Mouse (Mus musculus) heart, adult 2 months (tissue): ENCODE results near the gene Tnfrsf11a. TPM values are rescaled to one million over a fixed set of nuclear protein-coding genes. Genes with fewer than 3 reads are reported as not detected.

Source experiments
- DNase-seq, 2 experiments: peaks; one replicate each; pipeline ENCODE4 v3.0.0; 2021
- H3K27ac ChIP-seq: fragments of 200-600 bp; 2 replicates; pipeline ENCODE4 v1.8.1; 2022
- H3K27me3 ChIP-seq: fragments of 200-500 bp; 2 replicates; pipeline ENCODE4 v1.6.1; 2012; ENCODE audit warnings: mild to moderate bottlenecking, low read length, inconsistent platforms, mixed read lengths; ENCODE audit not compliant: control insufficient read depth, insufficient read depth
- H3K36me3 ChIP-seq: fragments of 200-500 bp; 2 replicates; pipeline ENCODE4 v1.6.1; 2012; ENCODE audit warnings: low read length, inconsistent platforms; ENCODE audit not compliant: control insufficient read depth, insufficient read depth
- H3K4me1 ChIP-seq: fragments of 200-500 bp; 2 replicates; pipeline ENCODE4 v1.6.1; 2011; ENCODE audit warnings: low read length; ENCODE audit not compliant: control insufficient read depth, insufficient read depth
- H3K4me3 ChIP-seq: fragments of 200-600 bp; 2 replicates; pipeline ENCODE4 v1.8.1; 2022
- H3K79me2 ChIP-seq: fragments of 200-500 bp; replicated peaks from 2 replicates; pipeline ENCODE4 v1.6.1; 2012; ENCODE audit warnings: mild to moderate bottlenecking, inconsistent platforms, low read length, moderate library complexity, mixed read lengths; ENCODE audit not compliant: control insufficient read depth, insufficient read depth
- H3K9ac ChIP-seq: fragments of 200-500 bp; 2 replicates; pipeline ENCODE4 v1.6.1; 2012; ENCODE audit warnings: low read depth, mild to moderate bottlenecking, control low read depth, inconsistent platforms, low read length, mixed read lengths
- CTCF ChIP-seq: fragments of 200-600 bp; IDR thresholded peaks from 2 replicates; pipeline ENCODE4 v1.8.1; 2022; ENCODE audit warnings: antibody characterized with exemption, mild to moderate bottlenecking, moderate library complexity
- EP300 ChIP-seq: fragments of 200-500 bp; IDR thresholded peaks from 2 replicates; pipeline ENCODE4 v1.6.1; 2011; ENCODE audit warnings: low read depth, low read length, control low read depth; ENCODE audit not compliant: insufficient read depth
- POLR2A ChIP-seq: fragments of 200-500 bp; IDR thresholded peaks from 2 replicates; pipeline ENCODE4 v1.6.1; 2011; ENCODE audit warnings: mild to moderate bottlenecking, low read depth, low read length, control low read depth; ENCODE audit not compliant: insufficient read depth
- WGBS: fragments of 180-500 bp; shearing (Covaris S2); methylation state at CpG from one replicate; pipeline ENCODE4 v1.1.7; 2018; 5-methylcytosine and 5-hydroxymethylcytosine counted together
- intact Hi-C: fragments of 180-260 bp; cut with DNase I; formaldehyde crosslinking; loops from one replicate; pipeline ENCODE4 v1.15.1; 2025
- polyA plus RNA-seq: library from polyadenylated mRNA; depleted of rRNA; stranded (reverse); fragments of >200 nt; gene quantifications from 2 replicates; pipeline ENCODE4 v1.2.3, GENCODE M21; 2012
- total RNA-seq, 2 experiments: library from RNA; stranded (reverse); gene quantifications; 2 replicates each; pipeline ENCODE4 v1.2.3; 2021

The Tnfrsf11a gene
- total and polyA plus RNA-seq, 3 experiments, result 1.4 to 1.9 (median 1.8) TPM

DNA sequence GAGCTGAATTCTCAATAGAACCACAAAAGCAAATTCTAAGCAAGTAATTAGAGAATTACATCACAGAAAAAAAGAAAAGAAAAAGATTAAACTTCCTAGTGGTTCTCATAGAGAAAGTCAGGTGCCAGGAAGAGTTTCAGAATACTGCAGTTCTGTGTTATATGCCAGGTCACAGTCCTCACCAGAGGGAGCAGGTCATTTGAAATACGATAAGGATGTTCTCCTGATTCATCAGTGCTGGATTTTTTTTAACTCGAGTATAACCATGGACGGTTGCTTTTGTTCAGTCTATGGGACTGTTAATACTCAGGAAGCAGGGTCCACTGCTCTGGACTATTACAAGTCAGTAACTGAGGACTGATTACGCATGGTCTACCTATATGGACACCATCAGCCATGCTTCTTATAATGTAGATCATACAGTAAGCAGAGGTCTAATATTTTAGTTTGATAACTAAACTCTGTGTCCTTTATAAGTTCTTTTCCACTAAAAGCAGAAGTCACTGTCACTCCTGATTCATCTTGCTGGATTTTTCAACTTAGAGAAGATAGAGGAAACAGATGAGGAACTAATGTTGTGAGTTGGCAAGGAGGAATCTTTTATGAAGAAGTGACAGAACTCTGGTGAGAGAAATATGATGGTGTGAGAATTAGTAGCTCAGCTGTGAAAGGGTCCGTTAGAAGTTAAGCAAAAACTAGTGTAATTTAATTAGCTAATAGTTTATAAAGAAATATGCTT is 33.5 kb upstream of the Tnfrsf11a start:
- H3K27me3 ChIP-seq, result no peaks in the 10 kb centered on the region
- H3K79me2 ChIP-seq, result no peaks in the 10 kb centered on the region
- WGBS, result 76% methylated on average over 5 of the region's 5 CpGs
- H3K36me3 ChIP-seq, result peaks cover 5% of the 10 kb centered on the region
- H3K9ac ChIP-seq, result no peak overlapping the region
- H3K4me3 ChIP-seq, result no peak overlapping the region
- intact Hi-C loops, result loop anchor here (10.0 kb wide), 1 partner anchor 288 kb away; no protein-coding TSS in a partner anchor
- TF ChIP-seq CTCF (no peak), EP300 (no peak), POLR2A (no peak)
- no peaks in the 10 kb centered on the region for H3K4me1 ChIP-seq
- DNase-seq, result no peak
- H3K27ac ChIP-seq, result no peak overlapping the region

DNA sequence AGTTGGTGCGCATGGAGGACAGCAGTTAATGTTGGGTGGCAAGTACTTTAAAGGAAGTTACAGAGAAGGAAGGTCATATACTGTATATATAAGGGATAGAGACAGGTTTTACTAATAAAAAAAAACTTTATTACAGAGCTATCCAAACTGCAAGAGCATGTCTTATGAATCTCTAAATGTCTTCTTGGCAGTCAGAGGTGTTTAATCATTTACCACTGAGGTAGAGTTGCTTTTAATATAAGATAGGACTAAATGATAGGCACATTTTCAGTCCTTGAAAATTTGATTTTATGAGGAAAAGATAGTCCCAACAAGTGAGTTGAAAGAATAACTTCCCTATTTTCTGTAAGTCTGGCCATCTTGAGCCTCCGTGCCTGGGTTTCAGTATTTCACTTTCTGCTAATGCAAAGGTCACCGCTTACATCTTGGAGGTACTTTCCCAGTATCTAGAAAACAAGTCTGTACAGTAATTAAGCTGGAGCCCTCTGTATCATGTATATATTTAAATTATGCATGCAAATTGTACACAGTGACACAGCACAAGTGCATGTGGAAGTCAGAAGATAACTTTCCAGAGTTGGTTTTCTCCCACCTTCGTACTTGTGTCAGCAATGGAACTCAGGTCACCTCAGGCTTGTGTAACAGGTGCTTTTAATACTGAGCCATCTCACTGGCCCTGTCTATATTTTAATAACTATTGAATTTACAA is 32.3 kb upstream of the Tnfrsf11a start:
- Histone ChIP-seq H3K27me3 (no peaks in the 10 kb centered on the region), H3K4me1 (no peaks in the 10 kb centered on the region), H3K79me2 (no peaks in the 10 kb centered on the region), H3K27ac (no peak overlapping the region), H3K4me3 (no peak overlapping the region), H3K9ac (no peak overlapping the region), H3K36me3 (peaks cover 4% of the 10 kb centered on the region)
- intact Hi-C loops, result loop anchor here (10.0 kb wide), 1 partner anchor 287 kb away; no protein-coding TSS in a partner anchor
- no peak for TF ChIP-seq POLR2A
- no peak for TF ChIP-seq EP300
- TF ChIP-seq CTCF, result no peak
- 92% methylated on average over 4 of the region's 4 CpGs for WGBS
- DNase-seq, result no peak

DNA sequence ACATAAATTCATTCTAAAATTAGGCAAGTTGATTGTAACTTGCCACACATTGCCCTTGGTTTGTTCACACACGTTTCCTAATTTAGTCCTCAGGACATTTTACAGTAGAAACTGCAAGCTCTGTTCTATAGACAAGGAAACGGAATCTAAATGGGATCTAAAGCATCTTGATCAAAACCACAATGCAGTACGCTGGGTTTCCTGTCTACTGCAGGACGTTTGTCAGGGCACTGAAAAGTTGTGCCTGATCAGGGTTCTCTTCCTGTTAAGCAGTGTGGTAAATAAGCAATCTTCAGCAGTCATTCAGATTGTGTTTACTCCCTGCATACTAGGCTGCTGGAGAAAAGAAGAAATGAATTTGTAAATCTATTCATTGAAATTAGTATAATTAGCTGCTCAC is 28.3 kb upstream of the Tnfrsf11a start:
- H3K27me3 ChIP-seq, result no peaks in the 10 kb centered on the region
- intact Hi-C loops, result no loop called here
- H3K79me2 ChIP-seq, result no peaks in the 10 kb centered on the region
- H3K4me1 ChIP-seq, result no peaks in the 10 kb centered on the region
- H3K36me3 ChIP-seq, result no peaks in the 10 kb centered on the region; the same call in 1 of the 2 replicates
- H3K4me3 ChIP-seq, result no peak overlapping the region
- 71% methylated on average over 4 of the region's 4 CpGs for WGBS
- no peak overlapping the region for H3K9ac ChIP-seq
- TF ChIP-seq CTCF (no peak), POLR2A (no peak), EP300 (no peak)
- H3K27ac ChIP-seq, result no peak overlapping the region
- DNase-seq, result no peak

DNA sequence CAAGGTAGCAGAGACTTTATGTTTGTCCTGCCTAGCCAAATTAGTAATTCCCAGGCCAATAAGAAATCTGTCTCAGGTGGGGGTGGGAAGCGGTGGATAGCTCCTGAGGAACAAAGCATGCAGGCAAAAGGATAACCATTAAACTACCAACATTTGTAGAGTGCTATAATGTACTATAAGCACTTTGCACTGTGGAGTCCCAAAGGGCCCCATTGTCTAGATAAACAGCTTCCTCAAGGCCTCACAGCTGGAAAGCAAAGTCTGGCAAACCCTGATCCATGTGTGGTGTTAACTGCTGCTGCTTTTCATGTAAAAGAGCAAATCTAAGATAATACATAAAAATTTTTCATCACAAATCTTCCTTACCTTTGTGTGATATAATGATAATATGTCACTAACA is 27.6 kb upstream of the Tnfrsf11a start:
- no peaks in the 10 kb centered on the region; the same call in 1 of the 2 replicates for H3K36me3 ChIP-seq
- intact Hi-C loops, result no loop called here

DNA sequence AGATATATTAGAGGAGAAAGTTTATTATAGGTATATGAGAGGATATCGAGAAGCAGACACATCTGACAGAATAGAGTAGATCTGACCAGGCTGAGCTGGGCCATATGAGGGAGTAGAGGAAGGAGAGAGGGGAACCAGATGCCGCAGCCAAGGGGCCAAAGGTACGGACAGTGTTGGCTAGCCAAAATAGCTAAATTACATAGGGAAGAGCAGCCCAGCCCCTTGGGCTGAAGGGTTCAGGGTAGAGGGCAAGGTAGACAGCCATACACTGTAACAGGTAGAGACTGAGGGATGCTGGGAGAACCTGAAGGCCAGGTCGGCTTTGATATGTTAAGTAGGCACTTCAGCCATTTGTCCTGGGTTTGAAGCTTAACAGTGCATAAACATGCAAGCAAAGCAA is 21.7 kb upstream of the Tnfrsf11a start:
- TF ChIP-seq CTCF (no peak), POLR2A (no peak), EP300 (no peak)
- WGBS, result 96% methylated on average over 4 of the region's 4 CpGs
- Histone ChIP-seq H3K27me3 (no peaks in the 10 kb centered on the region), H3K79me2 (no peaks in the 10 kb centered on the region), H3K9ac (no peak overlapping the region), H3K36me3 (no peaks in the 10 kb centered on the region), H3K4me3 (no peak overlapping the region), H3K4me1 (no peaks in the 10 kb centered on the region), H3K27ac (no peak overlapping the region)
- intact Hi-C loops, result no loop called here
- DNase-seq, result no peak

More for the DNA sequence above, 27.6 kb upstream of the Tnfrsf11a start:
- Histone ChIP-seq H3K27me3 (no peaks in the 10 kb centered on the region), H3K79me2 (no peaks in the 10 kb centered on the region), H3K4me1 (no peaks in the 10 kb centered on the region), H3K4me3 (no peak overlapping the region), H3K27ac (no peak overlapping the region), H3K9ac (no peak overlapping the region)
- WGBS, result 85% methylated on average over 1 of the region's 1 CpGs
- no peak for DNase-seq
- TF ChIP-seq EP300 (no peak), POLR2A (no peak), CTCF (no peak)

DNA sequence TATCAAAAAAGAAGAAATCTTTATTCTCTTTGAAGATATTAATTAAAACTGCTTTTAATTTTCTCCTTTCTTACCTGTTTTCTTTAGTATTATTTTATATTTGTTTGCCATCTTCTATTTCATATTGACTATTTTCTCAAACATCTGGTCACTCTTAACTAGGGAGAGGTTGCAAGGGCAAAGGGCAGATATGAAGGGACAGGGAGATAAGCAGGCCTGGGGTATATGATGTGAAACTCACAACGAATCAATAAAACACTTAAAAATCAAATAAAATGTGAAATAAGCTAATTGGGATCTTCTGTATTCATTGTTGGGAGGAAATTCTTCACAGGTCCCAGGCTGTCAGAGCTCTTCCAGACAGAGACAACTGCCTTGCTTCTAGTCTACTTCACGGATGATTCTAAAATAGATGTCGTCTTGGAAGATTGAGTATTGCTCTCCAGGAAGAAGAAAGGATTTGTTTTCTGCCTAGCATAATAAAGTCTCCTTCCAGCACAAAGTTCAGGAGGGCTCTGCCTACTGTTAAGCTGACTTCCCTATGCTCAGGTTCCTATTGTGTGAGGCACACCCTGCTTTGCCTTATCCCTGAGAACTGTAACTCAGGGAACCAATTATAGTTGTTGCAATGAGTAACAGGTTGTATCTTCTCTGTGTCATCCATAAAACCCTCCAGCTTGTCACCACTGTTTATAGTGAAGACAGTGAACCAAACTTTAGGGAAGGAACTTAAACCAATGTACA is 20.9 kb upstream of the Tnfrsf11a start:
- intact Hi-C loops, result no loop called here
- TF ChIP-seq EP300, result no peak
- no peak for TF ChIP-seq POLR2A
- no peak for TF ChIP-seq CTCF
- WGBS, result 75% methylated on average over 3 of the region's 3 CpGs
- no peaks in the 10 kb centered on the region for H3K79me2 ChIP-seq
- no peak overlapping the region for H3K9ac ChIP-seq
- no peak overlapping the region for H3K4me3 ChIP-seq
- H3K27me3 ChIP-seq, result no peaks in the 10 kb centered on the region
- DNase-seq, result no peak
- no peak overlapping the region for H3K27ac ChIP-seq
- H3K4me1 ChIP-seq, result no peaks in the 10 kb centered on the region
- H3K36me3 ChIP-seq, result no peaks in the 10 kb centered on the region
